Mouse (Mus musculus): ENCODE measurements around the gene Cdkl1.

GRCm38 (mm10) chr12:69809439-69809838, 18.4 kb upstream of the Cdkl1 start:
- TF ChIP-seq CTCF (IDR thresholded peaks at IDR 0.05; ENCODE audit: control insufficient read depth, insufficient read depth, insufficient read length) (no peak), MAX (IDR thresholded peaks at IDR 0.05) (no peak), USF1 (IDR thresholded peaks at IDR 0.05; ENCODE audit: low read depth) (no peak), FOSL1 (IDR thresholded peaks at IDR 0.05; ENCODE audit: insufficient read depth, low read length, poor library complexity, severe bottlenecking) (no peak), MYOG (IDR thresholded peaks at IDR 0.05; ENCODE audit: control insufficient read depth, extremely low read depth, insufficient read length) (no peak)

All from C2C12 (cell line).